Mouse (Mus musculus) kidney, adult 10 weeks (tissue): ENCODE measurements around the gene Fcor. TPM values are rescaled to one million over a fixed set of nuclear protein-coding genes. Genes with fewer than 3 reads are reported as not detected.

Source experiments
- polyA plus RNA-seq: library from polyadenylated mRNA; stranded (reverse); fragments of 350-450 nt; fragmentation: Illumina TruSeq; extraction: RNeasy Lipid Tissue Mini Kit (QIAGEN cat#74804); gene quantifications from one replicate; pipeline ENCODE4 v1.2.3, GENCODE M21; 2014; ENCODE audit warnings: low read depth, low replicate concordance

Fcor gene
- not detected for polyA plus RNA-seq

GRCm38 (mm10) chr8:3671980-3672491 is at the start of gene Fcor:
Gene Fcor (minus strand): TSS chr8:3672362.

GRCm38 (mm10) chr8:3720551-3720950 is 48.4 kb upstream of the Fcor start, which contains the start of gene Clec4g:
Gene Clec4g (minus strand): TSS chr8:3720651.

GRCm38 (mm10) chr8:3694121-3694520 is 22.0 kb upstream of the Fcor start, which contains the start of gene Fcer2a:
Gene Fcer2a (minus strand): TSS chr8:3694175.

GRCm38 (mm10) chr8:3676131-3676992 is 4.2 kb upstream of the Fcor start, which contains the start of gene Trappc5:
Gene Trappc5 (plus strand): TSS chr8:3676299.

GRCm38 (mm10) chr8:3665507-3665906 is 6.7 kb downstream of the Fcor start, which contains the start of gene Mcemp1:
Gene Mcemp1 (plus strand): TSS chr8:3665754.

GRCm38 (mm10) chr8:3655526-3655925 is 16.6 kb downstream of the Fcor start, which contains the start of gene Retn:
Gene Retn (plus strand): TSS chr8:3655770.

GRCm38 (mm10) chr8:3630647-3631477 is 41.3 kb downstream of the Fcor start, which contains the start of gene Stxbp2:
Gene Stxbp2 (plus strand): TSS chr8:3630955.

GRCm38 (mm10) chr8:3625445-3625844 is 46.7 kb downstream of the Fcor start, which contains the start of gene Pcp2:
Gene Pcp2 (minus strand): TSS chr8:3625545.

GRCm38 (mm10) chr8:3621199-3621970 is 50.8 kb downstream of the Fcor start, which contains the start of the genes Xab2 and Pet100:
Gene Xab2 (minus strand): TSS chr8:3621316.
Gene Pet100 (plus strand): TSS chr8:3621548.

Other genes with a start within 250 kb of the Fcor start
- 1.5 TPM for gene Pex11g, start 204.7 kb downstream of the Fcor start, polyA plus RNA-seq
- gene Tex45, start 201.5 kb downstream of the Fcor start, polyA plus RNA-seq = not detected
- 2.0 TPM for gene Zfp358, start 179.2 kb downstream of the Fcor start, polyA plus RNA-seq
- 9.3 TPM for gene Mcoln1, start 171.9 kb downstream of the Fcor start, polyA plus RNA-seq
- gene Pnpla6, start 157.0 kb downstream of the Fcor start, polyA plus RNA-seq = 8.4 TPM
- gene C330021F23Rik, start 104.4 kb downstream of the Fcor start, polyA plus RNA-seq = 2.2 TPM
- 1.6 TPM for gene Camsap3, start 85.1 kb downstream of the Fcor start, polyA plus RNA-seq
- gene Xab2, start 51.0 kb downstream of the Fcor start, polyA plus RNA-seq = 0.12 TPM
- gene Pet100, start 50.8 kb downstream of the Fcor start, polyA plus RNA-seq = 17.4 TPM
- not detected for gene Pcp2, start 46.8 kb downstream of the Fcor start, polyA plus RNA-seq
- 18.8 TPM for gene Stxbp2, start 41.4 kb downstream of the Fcor start, polyA plus RNA-seq
- 1.3 TPM for gene Retn, start 16.6 kb downstream of the Fcor start, polyA plus RNA-seq
- not detected for gene Mcemp1, start 6.6 kb downstream of the Fcor start, polyA plus RNA-seq
- 7.9 TPM for gene Trappc5, start 3.9 kb upstream of the Fcor start, polyA plus RNA-seq
- gene Fcer2a, start 21.8 kb upstream of the Fcor start, polyA plus RNA-seq = not detected
- gene Clec4g, start 48.3 kb upstream of the Fcor start, polyA plus RNA-seq = not detected
- 3.9 TPM for gene Cd209a, start 76.6 kb upstream of the Fcor start, polyA plus RNA-seq
- gene Cd209e, start 181.9 kb upstream of the Fcor start, polyA plus RNA-seq = not detected
- not detected for gene Cd209d, start 206.2 kb upstream of the Fcor start, polyA plus RNA-seq